Comparison of ENCODE assay signal across 8 mouse cellular contexts in the genomic region with DNA sequence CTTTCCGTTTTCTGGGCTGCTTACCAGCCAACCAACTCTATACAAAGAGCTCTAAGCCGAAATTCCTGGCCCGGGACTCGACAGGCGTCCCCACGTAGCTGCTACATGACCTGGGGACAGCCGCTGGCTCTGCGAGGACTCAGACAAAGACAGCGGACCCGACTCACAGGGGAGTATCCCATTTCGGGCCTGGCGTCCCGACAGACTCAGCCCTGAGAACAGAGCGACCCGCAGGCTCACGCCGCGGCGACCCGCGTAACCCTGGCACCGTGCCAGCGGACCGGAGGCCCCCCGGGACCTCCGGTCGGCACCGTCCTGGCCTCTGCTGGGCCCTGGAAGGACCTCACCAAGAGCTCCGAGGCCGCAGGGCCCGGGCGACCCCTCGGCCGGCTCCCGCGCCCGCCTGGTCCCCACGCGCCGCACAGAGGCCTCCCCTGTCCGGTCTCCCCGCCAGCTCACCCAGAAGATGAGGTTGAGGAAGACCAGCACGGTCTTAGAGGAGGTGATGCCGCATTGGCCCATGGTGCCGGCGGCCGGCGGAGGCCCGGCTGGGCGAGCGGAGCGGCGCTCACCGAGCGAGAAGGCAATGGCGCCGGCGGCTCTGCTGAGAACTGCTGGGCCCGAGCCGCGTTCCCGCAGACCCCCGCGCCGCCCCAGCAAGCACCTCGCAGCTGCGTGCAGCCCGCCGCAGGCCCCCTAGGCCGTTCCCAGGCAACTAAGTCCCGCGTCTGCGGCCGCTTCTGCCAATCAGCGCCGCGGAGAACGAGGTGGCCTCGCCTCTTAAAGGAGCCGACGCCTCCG. TPM values are rescaled to one million over a fixed set of nuclear protein-coding genes. Genes with fewer than 3 reads are reported as not detected.
DNase-seq lines count a peak whose midpoint lies in the region; ATAC-seq and TF ChIP-seq lines count a peak whose summit lies in the region.

No protein-coding gene starts in this region.

- peaks cover 13% of the 10 kb centered on the region for H3K27me3 ChIP-seq in erythroblast, embryonic 14.5 days (ENCODE audit: control insufficient read depth)
- no peaks in the 10 kb centered on the region for H3K27me3 ChIP-seq in heart, embryonic 13.5 days (replicated peaks)
- no peaks in the 10 kb centered on the region for H3K27me3 ChIP-seq in kidney, postnatal 0 days (ENCODE audit: insufficient read depth, low read length)
- peaks cover 3% of the 10 kb centered on the region; the same call in 1 of the 2 replicates for H3K27me3 ChIP-seq in liver, embryonic 11.5 days (replicated peaks; ENCODE audit: control insufficient read depth, insufficient read depth, low read length)
- H3K27me3 ChIP-seq in splenic B cell, adult 2 months (ENCODE audit: control insufficient read depth, insufficient read depth, low read length, poor library complexity, severe bottlenecking), result no peaks in the 10 kb centered on the region

- DNase-seq in CD4-positive helper T cell, adult 2 months (ENCODE audit: low read depth, low spot score), result peak; percentile 86
- peak; percentile 88 for DNase-seq in brain, embryonic 18.5 days (ENCODE audit: low read depth, low spot score)
- peak; percentile 96 for DNase-seq in kidney, postnatal 0 days (ENCODE audit: low spot score)
- peak; percentile 83 for DNase-seq in liver, embryonic 11.5 days (ENCODE audit: low spot score)
- DNase-seq in naive thymus-derived CD4-positive, alpha-beta T cell, adult 2 months (ENCODE audit: low read depth), result peak; percentile 86
- DNase-seq in splenic B cell, adult 2 months (ENCODE audit: low read depth, low spot score), result peak; percentile 81

- no peak for TF ChIP-seq CTCF in kidney, postnatal 0 days (IDR thresholded peaks at IDR 0.05; ENCODE audit: low read depth)

- WGBS in heart, embryonic 13.5 days, result under 1% methylated on average over 82 of the region's 82 CpGs
- under 1% methylated on average over 77 of the region's 82 CpGs for WGBS in kidney, postnatal 0 days
- WGBS in liver, embryonic 11.5 days, result under 1% methylated on average over 77 of the region's 82 CpGs

- peak overlapping the region; percentile 86 for H3K4me2 ChIP-seq in heart, embryonic 13.5 days
- H3K4me2 ChIP-seq in kidney, postnatal 0 days (ENCODE audit: low read length), result peak overlapping the region; percentile 59
- H3K4me2 ChIP-seq in liver, embryonic 11.5 days, result peak overlapping the region; percentile 78

- H3K36me3 ChIP-seq in erythroblast, embryonic 14.5 days (ENCODE audit: control insufficient read depth), result no peaks in the 10 kb centered on the region
- no peaks in the 10 kb centered on the region for H3K36me3 ChIP-seq in heart, embryonic 13.5 days
- H3K36me3 ChIP-seq in kidney, postnatal 0 days (ENCODE audit: insufficient read depth, low read length), result no peaks in the 10 kb centered on the region
- no peaks in the 10 kb centered on the region for H3K36me3 ChIP-seq in liver, embryonic 11.5 days (ENCODE audit: control insufficient read depth, insufficient read depth, low read length)
- no peaks in the 10 kb centered on the region for H3K36me3 ChIP-seq in splenic B cell, adult 2 months (ENCODE audit: control insufficient read depth, insufficient read depth, low read length, poor library complexity, severe bottlenecking)

- peak overlapping the region; percentile 95 for H3K9ac ChIP-seq in heart, embryonic 13.5 days
- H3K9ac ChIP-seq in kidney, postnatal 0 days (ENCODE audit: low read depth, low read length), result peak overlapping the region; percentile 94
- peak overlapping the region; percentile 96 for H3K9ac ChIP-seq in liver, embryonic 11.5 days (ENCODE audit: low read depth, low read length)

- peaks cover 26% of the 10 kb centered on the region for H3K4me1 ChIP-seq in erythroblast, embryonic 14.5 days (ENCODE audit: control insufficient read depth)
- H3K4me1 ChIP-seq in heart, embryonic 13.5 days, result peaks cover 48% of the 10 kb centered on the region
- peaks cover 13% of the 10 kb centered on the region; the same call in 1 of the 2 replicates for H3K4me1 ChIP-seq in kidney, postnatal 0 days (replicated peaks; ENCODE audit: insufficient read depth, low read length)
- peaks cover 18% of the 10 kb centered on the region for H3K4me1 ChIP-seq in liver, embryonic 11.5 days (replicated peaks; ENCODE audit: control insufficient read depth, insufficient read depth, low read length)

- peak overlapping the region; percentile 89 for H3K4me3 ChIP-seq in erythroblast, embryonic 14.5 days (replicated peaks)
- peak overlapping the region; percentile 99 for H3K4me3 ChIP-seq in heart, embryonic 13.5 days
- peak overlapping the region; percentile 93 for H3K4me3 ChIP-seq in kidney, postnatal 0 days (replicated peaks; ENCODE audit: low read depth, low read length)
- peak overlapping the region; percentile 97 for H3K4me3 ChIP-seq in liver, embryonic 11.5 days (ENCODE audit: low read depth, low read length)

- no peaks in the 10 kb centered on the region for H3K9me3 ChIP-seq in erythroblast, embryonic 14.5 days (ENCODE audit: control insufficient read depth, low read length)
- no peaks in the 10 kb centered on the region for H3K9me3 ChIP-seq in heart, embryonic 13.5 days
- H3K9me3 ChIP-seq in kidney, postnatal 0 days (replicated peaks; ENCODE audit: low read length), result no peaks in the 10 kb centered on the region
- no peaks in the 10 kb centered on the region for H3K9me3 ChIP-seq in liver, embryonic 11.5 days (ENCODE audit: control insufficient read depth, low read length)

- ATAC-seq in heart, embryonic 13.5 days (ENCODE audit: extremely low read depth, insufficient number of reproducible peaks, low FRiP score, low TSS enrichment), result peak; percentile 89
- ATAC-seq in kidney, postnatal 0 days (replicated peaks; ENCODE audit: low FRiP score, low read depth), result peak; percentile 96
- ATAC-seq in liver, embryonic 11.5 days (replicated peaks; ENCODE audit: low FRiP score), result peak; percentile 96

- peak overlapping the region; percentile 96 for H3K27ac ChIP-seq in heart, embryonic 13.5 days (replicated peaks)
- H3K27ac ChIP-seq in kidney, postnatal 0 days, result peak overlapping the region; percentile 86
- H3K27ac ChIP-seq in liver, embryonic 11.5 days (ENCODE audit: low read depth, low read length), result peak overlapping the region; percentile 81

RNA-seq across cellular contexts. Expression of gene Tspan3, which starts 4.7 kb away (rescaled TPM):
- 0.19 and 0.20 TPM in 2 replicates for polyA plus RNA-seq in erythroblast, embryonic 14.5 days (2012)
- 400 and 449 TPM in 2 replicates for polyA plus RNA-seq in heart, embryonic 13.5 days (2015; fragmentation: Nextera tagmentation; extraction: Ambion mirVana)
- polyA plus RNA-seq in kidney, postnatal 0 days (2015; fragmentation: Nextera tagmentation; extraction: Ambion mirVana), result 452 and 462 TPM in 2 replicates
- 154 and 159 TPM in 2 replicates for polyA plus RNA-seq in liver, embryonic 11.5 days (2014; fragmentation: Nextera tagmentation; extraction: Ambion mirVana)

Comparison
In these comparisons a context has a peak if more than half of its experiments do, and no peak if none do; other contexts are left out.
1. Peak in every context shown above with its lines: DNase-seq, ATAC-seq, H3K4me3 ChIP-seq and H3K27ac ChIP-seq.
2. RNA of gene Tspan3, which starts 4.7 kb away (polyA plus RNA-seq): 452 to 462 TPM in kidney, postnatal 0 days, 400 to 449 TPM in heart, embryonic 13.5 days and 154 to 159 TPM in liver, embryonic 11.5 days; 0.19 to 0.20 TPM in erythroblast, embryonic 14.5 days; every median in the first group is over 100 times any median in the second.